Mouse (Mus musculus): ENCODE measurements around the gene Rabgap1l.

- TF ChIP-seq CTCF (conservative IDR thresholded peaks at IDR 0.05; ENCODE audit: low read length) (peak; percentile 54), POU5F1 (IDR thresholded peaks at IDR 0.05; ENCODE audit: borderline replicate concordance, low read length) (no peak)
Measured at GRCm38 (mm10) chr1:160316239-160316638, 476.8 kb downstream of the Rabgap1l start.

Measured in E14TG2a.4 (cell line).